ENCODE assay signal across 11 mouse cellular contexts in genomic region chr1:133712288-133713008, GRCm38 (mm10). TPM values are rescaled to one million over a fixed set of nuclear protein-coding genes. Genes with fewer than 3 reads are reported as not detected.
DNase-seq lines count a peak whose midpoint lies in the region; ATAC-seq lines count a peak whose summit lies in the region.
"Had no signal": no experiment of that assay in that cellular context is flagged by ENCODE, and none has a peak within 500 bp of the region (broad histone marks: within the 10 kb centered on the region; RNA-seq: fewer than 3 reads in every experiment).

No protein-coding gene starts in this region.

- H3K9ac ChIP-seq in hindbrain, embryonic 13.5 days, result no peak overlapping the region
- H3K9ac ChIP-seq in hindbrain, embryonic 12.5 days, result no peak overlapping the region
- no peak overlapping the region for H3K9ac ChIP-seq in midbrain, embryonic 15.5 days
- no peak overlapping the region for H3K9ac ChIP-seq in stomach, embryonic 16.5 days (ENCODE audit: low read length)
- H3K9ac ChIP-seq: heart, embryonic 12.5 days had no signal

- no peaks in the 10 kb centered on the region for H3K27me3 ChIP-seq in hindbrain, embryonic 13.5 days
- H3K27me3 ChIP-seq in hindbrain, embryonic 12.5 days, result no peaks in the 10 kb centered on the region
- no peaks in the 10 kb centered on the region for H3K27me3 ChIP-seq in midbrain, embryonic 10.5 days (ENCODE audit: low read depth, poor library complexity, severe bottlenecking)
- H3K27me3 ChIP-seq in midbrain, embryonic 15.5 days (replicated peaks), result no peaks in the 10 kb centered on the region
- H3K27me3 ChIP-seq in stomach, embryonic 16.5 days (ENCODE audit: control insufficient read depth, insufficient read depth, low read length), result no peaks in the 10 kb centered on the region
- H3K27me3 ChIP-seq: heart, embryonic 12.5 days had no signal

- H3K27ac ChIP-seq in hindbrain, embryonic 13.5 days, result peak overlapping the region; percentile 26; the same call in 1 of the 2 replicates
- H3K27ac ChIP-seq in hindbrain, embryonic 12.5 days, result no peak overlapping the region
- 0 out of 2 replicates have a peak overlapping the region, but pooled peaks have one; percentile 13 for H3K27ac ChIP-seq in midbrain, embryonic 10.5 days (replicated peaks)
- H3K27ac ChIP-seq in midbrain, embryonic 15.5 days, result no peak overlapping the region
- H3K27ac ChIP-seq in stomach, embryonic 16.5 days (ENCODE audit: low read length), result peak overlapping the region; percentile 47; the same call in 1 of the 2 replicates

- H3K4me1 ChIP-seq in hindbrain, embryonic 13.5 days (replicated peaks), result peaks cover 24% of the 10 kb centered on the region
- H3K4me1 ChIP-seq in hindbrain, embryonic 12.5 days, result peaks cover 21% of the 10 kb centered on the region
- H3K4me1 ChIP-seq in midbrain, embryonic 10.5 days, result peaks cover 35% of the 10 kb centered on the region
- peaks cover 6% of the 10 kb centered on the region; the same call in 1 of the 2 replicates for H3K4me1 ChIP-seq in midbrain, embryonic 15.5 days
- peaks cover 17% of the 10 kb centered on the region for H3K4me1 ChIP-seq in stomach, embryonic 16.5 days (ENCODE audit: control insufficient read depth, insufficient read depth, low read length)

- WGBS in hindbrain, embryonic 13.5 days, result 55% methylated on average over 12 of the region's 12 CpGs
- WGBS in hindbrain, embryonic 12.5 days, result 63% methylated on average over 12 of the region's 12 CpGs
- 59% methylated on average over 12 of the region's 12 CpGs for WGBS in midbrain, embryonic 10.5 days
- 62% methylated on average over 12 of the region's 12 CpGs for WGBS in midbrain, embryonic 15.5 days
- WGBS in stomach, embryonic 16.5 days, result 54% methylated on average over 12 of the region's 12 CpGs

- H3K4me3 ChIP-seq in hindbrain, embryonic 13.5 days, result no peak overlapping the region
- H3K4me3 ChIP-seq in hindbrain, embryonic 12.5 days, result no peak overlapping the region
- H3K4me3 ChIP-seq in midbrain, embryonic 10.5 days, result no peak overlapping the region
- H3K4me3 ChIP-seq in midbrain, embryonic 15.5 days, result no peak overlapping the region
- no peak overlapping the region for H3K4me3 ChIP-seq in stomach, embryonic 16.5 days (replicated peaks; ENCODE audit: low read length)
- H3K4me3 ChIP-seq: heart, embryonic 12.5 days had no signal

- no peaks in the 10 kb centered on the region for H3K9me3 ChIP-seq in hindbrain, embryonic 13.5 days
- H3K9me3 ChIP-seq in hindbrain, embryonic 12.5 days (replicated peaks), result no peaks in the 10 kb centered on the region
- H3K9me3 ChIP-seq in midbrain, embryonic 10.5 days (replicated peaks), result no peaks in the 10 kb centered on the region
- H3K9me3 ChIP-seq in midbrain, embryonic 15.5 days, result no peaks in the 10 kb centered on the region
- H3K9me3 ChIP-seq in stomach, embryonic 16.5 days (replicated peaks; ENCODE audit: control insufficient read depth, low read length), result no peaks in the 10 kb centered on the region
- H3K9me3 ChIP-seq: heart, embryonic 12.5 days had no signal

- H3K36me3 ChIP-seq in hindbrain, embryonic 13.5 days, result peaks cover 42% of the 10 kb centered on the region
- peaks cover 21% of the 10 kb centered on the region for H3K36me3 ChIP-seq in hindbrain, embryonic 12.5 days
- H3K36me3 ChIP-seq in midbrain, embryonic 10.5 days, result peaks cover 4% of the 10 kb centered on the region; the same call in 1 of the 2 replicates
- H3K36me3 ChIP-seq in midbrain, embryonic 15.5 days (replicated peaks), result no peaks in the 10 kb centered on the region
- H3K36me3 ChIP-seq in stomach, embryonic 16.5 days (ENCODE audit: control insufficient read depth, insufficient read depth, low read length), result no peaks in the 10 kb centered on the region

- DNase-seq in midbrain, embryonic 10.5 days (ENCODE audit: low spot score), result no peak
- DNase-seq in forelimb bud, embryonic 11.5 days (ENCODE audit: low read depth, low spot score), result peak; percentile 38
- no peak for DNase-seq in thymus, postnatal 4 days
- DNase-seq in thymus, postnatal 0 days (ENCODE audit: low spot score), result no peak
- DNase-seq: kidney, adult 9 months; thymus, adult 18-20 months had no signal

- H3K4me2 ChIP-seq in hindbrain, embryonic 13.5 days, result no peak overlapping the region
- no peak overlapping the region for H3K4me2 ChIP-seq in hindbrain, embryonic 12.5 days (replicated peaks)
- H3K4me2 ChIP-seq in midbrain, embryonic 15.5 days, result no peak overlapping the region
- H3K4me2 ChIP-seq in stomach, embryonic 16.5 days (ENCODE audit: low read depth, low read length), result no peak overlapping the region
- H3K4me2 ChIP-seq: heart, embryonic 12.5 days had no signal

- ATAC-seq in hindbrain, embryonic 13.5 days (ENCODE audit: low FRiP score), result no peak
- ATAC-seq in hindbrain, embryonic 12.5 days (ENCODE audit: low FRiP score), result no peak
- no peak for ATAC-seq in midbrain, embryonic 15.5 days (replicated peaks)
- ATAC-seq in stomach, embryonic 16.5 days (ENCODE audit: insufficient read depth, low FRiP score), result 0 out of 2 replicates have a peak, but pooled peaks have one; percentile 51

RNA-seq across cellular contexts. Expression of gene Lax1, which starts 22.5 kb away (rescaled TPM):
- 0.10 and 0.16 TPM in 2 replicates for polyA plus RNA-seq in hindbrain, embryonic 13.5 days (2015; fragmentation: Nextera tagmentation; extraction: Ambion mirVana)
- 0.12 and 0.33 TPM in 2 replicates for polyA plus RNA-seq in hindbrain, embryonic 12.5 days (2016; fragmentation: Nextera tagmentation; extraction: Ambion mirVana)
- 0.23 and 0.31 TPM in 2 replicates for polyA plus RNA-seq in midbrain, embryonic 10.5 days (2016; fragmentation: Nextera tagmentation; extraction: Ambion mirVana)
- 0.09 and 0.14 TPM in 2 replicates for polyA plus RNA-seq in midbrain, embryonic 15.5 days (2015; fragmentation: Nextera tagmentation; extraction: Ambion mirVana)
- 0.63 and 1.1 TPM in 2 replicates for polyA plus RNA-seq in stomach, embryonic 16.5 days (2015; fragmentation: Nextera tagmentation; extraction: Ambion mirVana)
- 27.3 and 29.4 TPM in 2 replicates for polyA plus RNA-seq in thymus, postnatal 0 days (2015; fragmentation: Nextera tagmentation; extraction: Ambion mirVana)

RNA-seq across cellular contexts. Expression of gene Gm38394, which starts 51.3 kb away (rescaled TPM):
- polyA plus RNA-seq in hindbrain, embryonic 13.5 days (2015; fragmentation: Nextera tagmentation; extraction: Ambion mirVana), result 3.7 TPM in 2 replicates
- polyA plus RNA-seq in hindbrain, embryonic 12.5 days (2016; fragmentation: Nextera tagmentation; extraction: Ambion mirVana), result 6.9 and 7.2 TPM in 2 replicates
- 3.5 and 3.8 TPM in 2 replicates for polyA plus RNA-seq in midbrain, embryonic 10.5 days (2016; fragmentation: Nextera tagmentation; extraction: Ambion mirVana)
- polyA plus RNA-seq in midbrain, embryonic 15.5 days (2015; fragmentation: Nextera tagmentation; extraction: Ambion mirVana), result 2.6 and 3.1 TPM in 2 replicates
- 5.3 and 6.2 TPM in 2 replicates for polyA plus RNA-seq in stomach, embryonic 16.5 days (2015; fragmentation: Nextera tagmentation; extraction: Ambion mirVana)
- polyA plus RNA-seq in thymus, postnatal 0 days (2015; fragmentation: Nextera tagmentation; extraction: Ambion mirVana), result 2.3 and 3.0 TPM in 2 replicates

RNA-seq across cellular contexts. Expression of gene Zbed6, which starts 51.8 kb away (rescaled TPM):
- not detected in 2 replicates for polyA plus RNA-seq in hindbrain, embryonic 13.5 days (2015; fragmentation: Nextera tagmentation; extraction: Ambion mirVana)
- polyA plus RNA-seq in hindbrain, embryonic 12.5 days (2016; fragmentation: Nextera tagmentation; extraction: Ambion mirVana), result not detected in 2 replicates
- not detected in 2 replicates for polyA plus RNA-seq in midbrain, embryonic 10.5 days (2016; fragmentation: Nextera tagmentation; extraction: Ambion mirVana)
- polyA plus RNA-seq in midbrain, embryonic 15.5 days (2015; fragmentation: Nextera tagmentation; extraction: Ambion mirVana), result not detected in 2 replicates
- not detected in 2 replicates for polyA plus RNA-seq in stomach, embryonic 16.5 days (2015; fragmentation: Nextera tagmentation; extraction: Ambion mirVana)
- 0.14 and 0.86 TPM in 2 replicates for polyA plus RNA-seq in thymus, postnatal 0 days (2015; fragmentation: Nextera tagmentation; extraction: Ambion mirVana)
- polyA plus RNA-seq: heart, embryonic 12.5 days had no signal

Comparison
In these comparisons a context has a peak if more than half of its experiments do, and no peak if none do; other contexts are left out.
1. H3K27ac ChIP-seq: peak in hindbrain, embryonic 13.5 days (single experiment), midbrain, embryonic 10.5 days (single experiment) and stomach, embryonic 16.5 days (single experiment); none in hindbrain, embryonic 12.5 days (single experiment) and midbrain, embryonic 15.5 days (single experiment).
2. RNA of gene Lax1, which starts 22.5 kb away (polyA plus RNA-seq): 27.3 to 29.4 TPM in thymus, postnatal 0 days; 0.63 to 1.1 TPM in stomach, embryonic 16.5 days, 0.23 to 0.31 TPM in midbrain, embryonic 10.5 days, 0.10 to 0.16 TPM in hindbrain, embryonic 13.5 days, 0.12 to 0.33 TPM in hindbrain, embryonic 12.5 days and 0.09 to 0.14 TPM in midbrain, embryonic 15.5 days; every median in the first group is over 10 times any median in the second.